Mouse (Mus musculus) heart, embryonic 14.5 days (tissue): Measurements from ENCODE around the gene Myh7b. TPM values are rescaled to one million over a fixed set of nuclear protein-coding genes. Genes with fewer than 3 reads are reported as not detected.
A peak's percentile ranks its signal among the peaks of the same experiment; 100 is the strongest.

ENCODE experiments used
- ATAC-seq: fragments of 200-750 bp; cut with Nextera tagmentation; 2 replicates; pipeline ENCODE4 v1.8.0; 2017; ENCODE audit warnings: low read depth, moderate TSS enrichment; ENCODE audit not compliant: insufficient number of reproducible peaks, insufficient read depth, low FRiP score
- H3K27ac ChIP-seq, 2 experiments: fragments of 200-500 bp in 1 of 2; fragments of 300-500 bp in 1 of 2; sonication (generic) in 1 of 2; replicated peaks in 1 of 2; 2 replicates each; pipeline ENCODE4 v1.5.1; 2012 to 2014; ENCODE audit warnings: low read depth in 2 of 2, low read length in 2 of 2, control low read depth in 1 of 2, mild to moderate bottlenecking in 1 of 2, mixed read lengths in 1 of 2; ENCODE audit not compliant: control insufficient read depth in 1 of 2, insufficient read depth in 1 of 2
- H3K27me3 ChIP-seq: fragments of 300-500 bp; sonication (generic); 2 replicates; pipeline ENCODE4 v1.6.1; 2014; ENCODE audit warnings: mild to moderate bottlenecking, low read length, control low read depth; ENCODE audit not compliant: control insufficient read depth, insufficient read depth
- H3K36me3 ChIP-seq: fragments of 300-500 bp; sonication (generic); 2 replicates; pipeline ENCODE4 v1.6.1; 2014; ENCODE audit warnings: mild to moderate bottlenecking, control low read depth, low read length, mixed read lengths; ENCODE audit not compliant: control insufficient read depth, insufficient read depth
- H3K4me1 ChIP-seq, 2 experiments: fragments of 200-500 bp in 1 of 2; fragments of 300-500 bp in 1 of 2; sonication (generic) in 1 of 2; 2 replicates each; pipeline ENCODE4 v1.6.1; 2012 to 2014; ENCODE audit warnings: low read length in 2 of 2, control low read depth in 1 of 2, mixed read lengths in 1 of 2; ENCODE audit not compliant: control insufficient read depth in 2 of 2, insufficient read depth in 2 of 2
- H3K4me2 ChIP-seq: fragments of 300-500 bp; sonication (generic); 2 replicates; pipeline ENCODE4 v1.6.1; 2014; ENCODE audit warnings: mild to moderate bottlenecking, low read length
- H3K4me3 ChIP-seq, 2 experiments: fragments of 200-500 bp in 1 of 2; fragments of 300-500 bp in 1 of 2; sonication (generic) in 1 of 2; 2 replicates each; pipeline ENCODE4 v1.5.1; 2012 to 2014; ENCODE audit warnings: low read length in 2 of 2, mild to moderate bottlenecking in 2 of 2, control low read depth in 1 of 2, low read depth in 1 of 2, moderate library complexity in 1 of 2; ENCODE audit not compliant: control insufficient read depth in 1 of 2, insufficient read depth in 1 of 2
- H3K9ac ChIP-seq: fragments of 300-500 bp; sonication (generic); 2 replicates; pipeline ENCODE4 v1.6.1; 2014; ENCODE audit warnings: mild to moderate bottlenecking, low read length
- H3K9me3 ChIP-seq: fragments of 300-500 bp; sonication (generic); 2 replicates; pipeline ENCODE4 v1.6.1; 2016; ENCODE audit warnings: low read length, control low read depth; ENCODE audit not compliant: control insufficient read depth
- WGBS: fragments of 180-500 bp; shearing (Covaris S2); extraction: QIAGEN DNeasy Blood & Tissue Kit; methylation state at CpG from one replicate; pipeline ENCODE4 v1.1.7; 2014; 5-methylcytosine and 5-hydroxymethylcytosine counted together
- polyA plus RNA-seq: library from polyadenylated mRNA; unstranded; fragments of >200 nt; fragmentation: Nextera tagmentation; extraction: Ambion mirVana; gene quantifications from 2 replicates; pipeline ENCODE4 v1.2.1, GENCODE M21; 2014

The Myh7b gene
- polyA plus RNA-seq, 1 experiment from 2014 or later, result 27.3 TPM

DNA sequence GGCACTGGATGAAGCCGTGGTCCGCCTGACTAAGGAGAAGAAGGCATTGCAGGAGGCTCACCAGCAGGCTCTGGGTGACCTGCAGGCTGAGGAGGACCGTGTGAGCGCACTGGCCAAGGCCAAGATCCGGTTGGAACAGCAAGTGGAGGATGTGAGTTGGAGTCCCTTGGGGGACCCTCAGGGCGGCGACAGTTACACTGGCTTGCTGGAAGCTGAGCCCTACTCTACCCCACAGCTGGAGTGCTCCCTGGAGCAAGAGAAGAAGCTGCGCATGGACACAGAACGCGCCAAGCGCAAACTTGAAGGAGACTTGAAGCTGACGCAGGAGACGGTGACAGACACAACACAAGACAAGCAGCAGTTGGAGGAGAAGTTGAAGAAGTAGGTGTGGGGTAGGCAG is 17.5 kb downstream of the Myh7b start:
- Histone ChIP-seq H3K9ac (no peak overlapping the region), H3K9me3 (no peaks in the 10 kb centered on the region), H3K27ac (no peak overlapping the region), H3K27me3 (peaks cover 16% of the 10 kb centered on the region; the same call in 1 of the 2 replicates), H3K4me1 (peaks cover 0 to 5% of the 10 kb centered on the region in 2 experiments; a peak in 1 of 4 replicates), H3K36me3 (peaks cover 100% of the 10 kb centered on the region), H3K4me2 (no peak overlapping the region), H3K4me3 (no peak overlapping the region)
- no peak for ATAC-seq
- WGBS, result 80% methylated on average over 13 of the region's 13 CpGs

DNA sequence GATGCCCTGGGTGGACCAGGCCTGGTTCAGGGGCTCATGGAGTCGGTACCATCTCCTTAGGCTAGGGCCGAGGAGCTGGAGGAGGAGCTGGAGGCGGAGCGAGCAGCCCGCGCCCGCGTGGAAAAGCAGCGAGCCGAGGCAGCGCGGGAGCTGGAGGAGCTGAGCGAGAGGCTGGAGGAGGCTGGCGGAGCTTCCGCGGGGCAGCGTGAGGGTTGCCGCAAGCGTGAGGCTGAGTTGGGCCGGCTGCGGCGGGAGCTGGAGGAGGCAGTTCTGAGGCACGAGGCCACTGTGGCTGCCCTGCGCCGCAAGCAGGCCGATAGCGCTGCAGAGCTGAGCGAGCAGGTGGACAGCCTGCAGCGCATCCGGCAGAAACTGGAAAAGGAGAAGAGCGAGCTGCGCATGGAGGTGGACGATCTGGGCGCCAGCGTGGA is 18.2 kb downstream of the Myh7b start:
- Histone ChIP-seq H3K4me2 (peak overlapping the region; percentile 34), H3K36me3 (peaks cover 100% of the 10 kb centered on the region), H3K4me1 (peaks cover 0 to 5% of the 10 kb centered on the region in 2 experiments; a peak in 1 of 4 replicates), H3K9me3 (no peaks in the 10 kb centered on the region), H3K9ac (peak overlapping the region; percentile 34; the same call in 1 of the 2 replicates), H3K4me3 (no peak overlapping the region), H3K27me3 (peaks cover 16% of the 10 kb centered on the region; the same call in 1 of the 2 replicates), H3K27ac (no peak overlapping the region)
- 24% methylated on average over 35 of the region's 35 CpGs for WGBS
- no peak for ATAC-seq

DNA sequence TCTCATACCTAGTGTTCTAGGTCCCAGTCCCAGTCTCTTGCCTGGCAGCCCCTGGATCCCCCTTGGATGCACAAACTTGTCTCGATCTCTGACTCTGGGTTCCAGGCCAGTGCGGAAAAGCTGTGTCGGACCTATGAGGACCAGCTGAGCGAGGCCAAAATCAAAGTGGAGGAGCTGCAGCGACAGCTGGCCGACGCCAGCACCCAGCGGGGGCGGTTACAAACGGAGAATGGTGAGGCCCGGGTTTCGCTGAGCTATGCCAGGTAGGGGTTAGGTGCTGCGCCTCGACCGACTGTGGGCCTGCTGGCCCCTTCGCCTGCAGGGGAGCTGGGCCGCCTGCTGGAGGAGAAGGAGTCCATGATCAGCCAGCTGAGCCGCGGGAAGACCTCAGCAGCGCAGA is 19.1 kb downstream of the Myh7b start:
- H3K27me3 ChIP-seq, result peaks cover 16% of the 10 kb centered on the region; the same call in 1 of the 2 replicates
- H3K27ac ChIP-seq, result no peak overlapping the region
- H3K4me1 ChIP-seq, result peaks cover 0 to 5% of the 10 kb centered on the region in 2 experiments; a peak in 1 of 4 replicates
- ATAC-seq, result no peak
- H3K4me2 ChIP-seq, result no peak overlapping the region
- no peaks in the 10 kb centered on the region for H3K9me3 ChIP-seq
- no peak overlapping the region for H3K4me3 ChIP-seq
- H3K9ac ChIP-seq, result no peak overlapping the region
- 59% methylated on average over 20 of the region's 20 CpGs for WGBS
- H3K36me3 ChIP-seq, result peaks cover 100% of the 10 kb centered on the region

DNA sequence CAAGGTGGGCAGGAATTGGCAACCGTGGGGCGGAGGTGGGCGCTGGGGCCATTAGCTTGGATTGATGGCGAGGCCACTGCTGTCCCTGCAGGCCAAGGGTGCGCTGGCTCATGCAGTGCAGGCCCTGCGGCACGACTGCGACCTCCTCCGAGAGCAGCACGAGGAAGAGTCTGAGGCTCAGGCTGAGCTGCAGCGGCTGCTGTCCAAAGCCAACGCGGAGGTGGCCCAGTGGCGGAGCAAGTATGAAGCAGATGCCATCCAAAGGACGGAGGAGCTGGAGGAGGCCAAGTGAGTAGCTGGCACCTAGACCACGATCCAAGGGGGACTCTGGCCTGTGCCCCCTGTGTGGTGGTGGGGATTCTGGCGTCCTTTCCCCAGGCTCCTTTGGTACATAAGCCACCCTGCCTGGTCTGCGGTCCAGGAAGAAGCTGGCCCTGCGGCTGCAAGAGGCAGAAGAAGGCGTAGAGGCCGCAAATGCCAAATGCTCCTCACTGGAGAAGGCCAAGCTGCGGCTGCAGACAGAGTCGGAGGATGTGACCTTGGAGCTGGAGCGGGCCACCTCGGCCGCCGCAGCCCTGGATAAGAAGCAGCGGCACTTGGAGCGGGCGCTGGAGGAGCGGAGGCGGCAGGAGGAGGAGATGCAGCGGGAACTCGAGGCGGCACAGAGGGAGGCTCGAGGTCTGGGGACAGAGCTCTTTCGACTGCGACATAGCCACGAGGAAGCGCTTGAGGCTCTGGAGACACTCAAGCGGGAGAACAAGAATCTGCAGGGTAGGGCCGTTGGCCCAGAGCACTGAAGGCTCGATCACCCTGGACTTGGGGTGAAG is 19.8 kb downstream of the Myh7b start:
- 0 out of 4 replicates have a peak overlapping the region, but pooled peaks of 1 of the 2 experiments have one; percentile 5 for H3K27ac ChIP-seq
- 36% methylated on average over 43 of the region's 43 CpGs for WGBS
- ATAC-seq, result no peak
- peaks cover 16% of the 10 kb centered on the region; the same call in 1 of the 2 replicates for H3K27me3 ChIP-seq
- H3K9ac ChIP-seq, result peak overlapping the region; percentile 34; the same call in 1 of the 2 replicates
- peaks cover 100% of the 10 kb centered on the region for H3K36me3 ChIP-seq
- H3K4me2 ChIP-seq, result no peak overlapping the region
- H3K4me1 ChIP-seq, result peaks cover 0 to 5% of the 10 kb centered on the region in 2 experiments; a peak in 1 of 4 replicates
- H3K4me3 ChIP-seq, result no peak overlapping the region
- no peaks in the 10 kb centered on the region for H3K9me3 ChIP-seq

DNA sequence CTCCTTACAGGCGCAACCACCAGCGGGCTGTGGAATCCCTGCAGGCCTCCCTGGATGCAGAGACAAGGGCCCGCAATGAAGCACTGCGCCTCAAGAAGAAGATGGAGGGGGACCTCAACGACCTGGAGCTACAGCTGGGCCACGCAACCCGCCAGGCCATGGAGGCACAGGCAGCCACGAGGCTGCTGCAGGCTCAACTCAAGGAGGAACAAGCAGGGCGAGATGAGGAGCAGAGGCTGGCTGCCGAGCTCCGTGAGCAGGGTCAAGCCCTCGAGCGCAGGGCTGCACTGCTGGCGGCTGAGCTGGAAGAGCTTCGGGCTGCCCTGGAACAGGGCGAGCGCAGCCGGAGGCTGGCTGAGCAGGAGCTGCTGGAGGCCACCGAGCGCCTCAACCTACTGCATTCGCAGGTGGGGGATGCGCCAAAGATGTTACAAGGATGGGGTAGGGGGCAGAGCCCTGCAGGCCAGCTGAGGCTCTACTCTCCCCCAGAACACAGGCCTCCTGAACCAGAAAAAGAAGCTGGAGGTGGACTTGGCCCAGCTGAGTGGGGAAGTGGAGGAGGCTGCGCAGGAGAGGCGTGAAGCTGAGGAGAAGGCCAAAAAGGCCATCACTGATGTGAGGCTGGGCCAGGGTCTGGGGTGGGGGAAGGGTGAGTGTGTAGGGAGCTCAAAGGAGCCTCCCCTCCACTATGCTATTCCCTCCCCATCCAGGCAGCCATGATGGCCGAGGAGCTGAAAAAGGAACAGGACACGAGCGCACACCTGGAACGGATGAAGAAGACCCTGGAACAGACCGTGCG is 21.3 kb downstream of the Myh7b start:
- Histone ChIP-seq H3K4me3 (no peak overlapping the region), H3K9ac (no peak overlapping the region), H3K4me2 (no peak overlapping the region), H3K9me3 (no peaks in the 10 kb centered on the region), H3K27ac (no peak overlapping the region), H3K27me3 (peaks cover 16% of the 10 kb centered on the region; the same call in 1 of the 2 replicates), H3K4me1 (peaks cover 0 to 5% of the 10 kb centered on the region in 2 experiments; a peak in 1 of 4 replicates), H3K36me3 (peaks cover 100% of the 10 kb centered on the region)
- ATAC-seq, result no peak
- WGBS, result 77% methylated on average over 30 of the region's 30 CpGs

DNA sequence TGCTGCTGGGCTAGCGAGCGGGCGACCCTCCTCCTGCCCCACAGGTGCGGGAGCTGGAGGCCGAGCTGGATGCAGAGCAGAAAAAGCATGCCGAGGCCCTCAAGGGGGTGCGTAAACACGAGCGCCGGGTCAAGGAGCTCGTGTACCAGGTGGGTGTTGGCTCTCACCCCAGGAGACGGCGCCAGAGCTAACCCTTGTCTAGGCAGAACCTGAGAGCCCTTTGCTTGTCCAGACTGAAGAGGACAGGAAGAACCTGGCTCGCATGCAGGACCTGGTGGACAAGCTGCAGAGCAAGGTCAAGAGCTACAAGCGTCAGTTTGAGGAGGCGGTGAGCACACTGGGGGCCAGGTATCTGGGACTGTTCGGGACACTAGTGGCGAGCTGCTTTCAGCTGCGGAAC is 22.1 kb downstream of the Myh7b start:
- WGBS, result 65% methylated on average over 19 of the region's 19 CpGs

DNA sequence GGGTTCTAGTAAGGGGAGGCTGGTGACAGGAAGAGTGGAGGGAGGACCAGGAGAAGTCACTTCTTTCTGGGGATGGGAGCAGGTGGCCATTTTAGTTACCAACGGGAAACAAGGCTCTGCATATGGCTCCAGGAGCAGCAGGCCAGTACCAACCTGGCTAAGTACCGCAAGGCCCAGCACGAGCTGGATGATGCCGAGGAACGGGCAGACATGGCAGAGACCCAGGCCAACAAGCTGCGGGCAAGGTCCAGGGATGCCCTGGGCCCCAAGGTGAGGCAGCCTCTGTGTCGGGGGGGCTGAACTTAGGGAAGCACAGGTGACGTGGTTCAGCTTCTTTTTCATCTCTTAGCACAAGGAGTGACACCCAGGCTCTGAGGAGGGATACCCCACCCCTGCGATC is 22.7 kb downstream of the Myh7b start:
- Histone ChIP-seq H3K4me2 (no peak overlapping the region), H3K9me3 (no peaks in the 10 kb centered on the region), H3K9ac (no peak overlapping the region), H3K27ac (0 out of 4 replicates have a peak overlapping the region, but pooled peaks of 1 of the 2 experiments have one; percentile 9), H3K4me3 (no peak overlapping the region), H3K4me1 (peaks cover 0 to 5% of the 10 kb centered on the region in 2 experiments; a peak in 1 of 4 replicates), H3K36me3 (peaks cover 100% of the 10 kb centered on the region), H3K27me3 (peaks cover 14% of the 10 kb centered on the region; the same call in 1 of the 2 replicates)
- 87% methylated on average over 9 of the region's 9 CpGs for WGBS
- ATAC-seq, result no peak

More for the DNA sequence above, 22.1 kb downstream of the Myh7b start:
- H3K4me3 ChIP-seq, result no peak overlapping the region
- H3K27ac ChIP-seq, result no peak overlapping the region
- peaks cover 16% of the 10 kb centered on the region; the same call in 1 of the 2 replicates for H3K27me3 ChIP-seq
- H3K4me2 ChIP-seq, result no peak overlapping the region
- peaks cover 0 to 5% of the 10 kb centered on the region in 2 experiments; a peak in 1 of 4 replicates for H3K4me1 ChIP-seq
- H3K9me3 ChIP-seq, result no peaks in the 10 kb centered on the region
- peaks cover 100% of the 10 kb centered on the region for H3K36me3 ChIP-seq
- ATAC-seq, result no peak
- no peak overlapping the region for H3K9ac ChIP-seq
